Mouse (Mus musculus) urinary bladder, postnatal 4 days (tissue): ENCODE data around the gene Gm12216.
A peak's percentile ranks its signal among the peaks of the same experiment; 100 is the strongest.
"Not testable (repeated sequence)": the region's sequence is repeated elsewhere in the genome, so short reads cannot be mapped to it uniquely, and the experiment has no call there.

Experiments
- DNase-seq, 2 experiments: peaks; one replicate each; pipeline ENCODE4 v3.0.0; 2021 to 2022; ENCODE audit warnings: low spot score in 2 of 2

The Gm12216 gene

DNA sequence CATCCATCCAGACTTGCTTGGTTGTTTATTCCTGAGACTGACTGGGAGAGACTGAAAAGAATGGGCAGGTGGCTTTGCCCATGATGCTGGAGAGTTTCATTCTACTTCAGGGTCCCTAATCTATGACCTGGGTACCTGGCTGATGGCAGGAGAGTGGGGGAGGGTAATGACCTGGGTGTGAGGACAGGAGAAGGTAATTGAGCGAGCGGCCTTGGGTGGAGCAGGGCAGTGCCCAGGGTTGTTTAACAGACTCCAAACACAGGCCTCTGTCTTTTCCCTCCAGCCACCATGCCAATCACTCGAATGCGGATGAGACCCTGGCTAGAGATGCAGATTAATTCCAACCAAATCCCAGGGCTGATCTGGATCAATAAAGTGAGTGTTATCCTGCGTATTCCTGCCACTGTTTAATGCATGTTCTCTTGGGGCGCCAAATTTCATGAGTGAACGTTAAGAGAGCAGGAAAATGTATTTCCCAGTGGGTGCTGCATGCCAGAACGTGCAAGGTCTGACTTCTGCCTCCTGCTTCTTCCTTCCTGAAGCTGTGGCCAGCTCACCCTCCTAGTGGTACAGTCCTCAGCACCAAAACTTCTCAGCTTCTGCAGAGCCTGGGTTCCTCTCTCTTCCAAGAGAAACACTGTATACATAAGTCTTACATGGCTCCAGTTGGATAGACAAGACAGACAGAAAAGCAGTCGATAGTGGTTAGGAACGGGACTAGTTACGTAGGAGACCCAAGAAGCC, 87.9 kb downstream of the Gm12216 start:
- DNase-seq = no peak

DNA sequence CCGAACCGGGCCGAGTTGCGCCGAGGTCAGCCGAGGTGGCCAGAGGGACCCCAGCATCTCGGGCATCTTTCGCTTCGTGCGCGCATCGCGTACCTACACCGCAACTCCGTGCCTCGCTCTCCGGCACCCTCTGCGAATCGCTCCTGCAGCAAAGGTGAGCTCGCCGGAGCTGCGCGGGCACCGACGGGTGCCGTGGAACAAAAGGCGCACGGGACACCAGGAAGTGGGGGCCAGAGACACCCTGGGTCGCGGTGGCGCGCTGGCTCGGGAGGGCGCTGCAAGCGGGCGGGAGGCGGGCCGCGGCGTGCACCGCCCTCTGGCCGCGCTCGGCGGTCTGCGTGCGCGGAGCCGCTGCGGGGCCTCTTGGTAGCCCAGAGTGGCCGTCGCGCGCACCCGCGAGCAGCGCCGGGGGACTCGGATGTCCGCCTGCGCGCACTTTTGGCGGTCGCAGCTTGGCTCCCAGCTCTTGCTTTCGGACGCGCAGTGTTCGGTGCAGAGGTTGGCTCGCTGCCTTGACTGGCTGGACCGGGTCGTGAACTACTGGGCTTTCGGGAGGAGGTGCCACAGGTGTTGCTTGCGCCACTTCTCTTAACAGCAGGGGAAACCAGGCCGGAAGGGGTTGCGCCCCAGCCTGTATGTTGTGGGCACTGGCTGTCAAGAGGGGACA, 88.8 kb downstream of the Gm12216 start:
- DNase-seq = peak; percentile 78 to 80

DNA sequence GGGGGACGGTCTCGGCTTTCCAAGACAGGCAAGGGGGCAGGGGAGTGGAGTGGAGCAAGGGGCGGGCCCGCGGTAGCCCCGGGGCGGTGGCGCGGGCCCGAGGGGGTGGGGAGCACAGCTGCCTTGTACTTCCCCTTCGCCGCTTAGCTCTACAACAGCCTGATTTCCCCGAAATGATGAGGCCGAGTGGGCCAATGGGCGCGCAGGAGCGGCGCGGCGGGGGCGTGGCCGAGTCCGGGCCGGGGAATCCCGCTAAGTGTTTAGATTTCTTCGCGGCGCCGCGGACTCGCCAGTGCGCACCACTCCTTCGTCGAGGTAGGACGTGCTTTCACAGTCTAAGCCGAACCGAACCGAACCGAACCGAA, 89.3 kb downstream of the Gm12216 start, which contains the start of gene Irf1:
Gene Irf1 (plus strand): TSS at position 255 of the 365 bp plus-strand sequence.
- DNase-seq = peak; percentile 93 to 97

DNA sequence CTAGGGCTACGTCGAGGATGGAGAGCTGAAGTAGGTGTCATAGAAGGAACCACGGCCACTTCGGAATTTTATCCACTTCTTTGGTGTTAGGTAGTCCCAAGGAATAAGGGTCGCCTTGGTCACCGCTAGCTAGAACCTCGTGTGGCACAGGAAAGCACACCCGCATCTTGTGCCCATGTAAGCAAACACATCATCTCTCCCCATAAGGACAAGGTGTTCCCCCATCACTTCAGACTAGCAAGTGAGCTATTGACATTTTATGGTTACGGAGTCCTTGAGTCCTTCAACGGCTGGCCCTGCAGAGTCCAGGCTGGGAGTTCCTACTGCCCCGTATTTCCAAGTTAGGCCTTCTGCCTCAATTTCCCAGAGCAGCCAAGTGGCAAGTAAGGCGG, 89.9 kb downstream of the Gm12216 start:
- no peak for DNase-seq

DNA sequence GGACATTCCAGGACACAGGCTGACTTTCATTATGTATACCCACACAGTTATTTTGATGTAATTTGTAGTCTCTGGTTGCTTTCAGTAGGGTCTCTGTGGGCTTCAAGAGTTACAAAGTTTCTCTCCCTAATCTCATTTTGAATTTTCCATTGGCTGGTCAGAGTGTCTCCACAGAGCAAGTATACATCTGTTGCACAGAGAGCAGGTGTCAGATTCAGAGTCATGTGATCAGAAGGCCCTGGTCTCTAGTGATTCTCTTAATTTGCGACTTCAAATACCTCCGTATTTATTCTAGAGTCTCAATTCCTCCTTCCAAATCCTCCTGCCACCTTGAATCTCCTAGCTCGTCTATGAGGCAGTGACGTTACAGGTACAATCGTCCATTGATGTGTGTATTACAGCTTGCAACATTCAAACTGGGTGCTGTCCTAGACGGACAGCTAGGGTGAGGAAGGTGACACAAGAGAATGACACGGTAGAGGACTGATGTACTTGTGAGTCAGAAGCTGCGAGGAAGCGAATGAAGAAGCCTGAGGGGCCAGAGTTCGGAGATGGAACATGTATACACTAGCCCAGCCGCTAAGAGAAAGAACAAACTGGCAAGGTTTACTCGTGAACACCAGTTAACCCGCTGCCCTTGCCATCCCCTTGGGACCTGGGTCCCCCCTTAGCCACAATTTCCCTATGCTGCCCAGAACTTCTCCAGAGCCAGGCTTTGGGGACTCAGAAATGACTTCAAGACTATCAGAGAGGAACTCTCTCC, 90.5 kb downstream of the Gm12216 start:
- DNase-seq = no peak

DNA sequence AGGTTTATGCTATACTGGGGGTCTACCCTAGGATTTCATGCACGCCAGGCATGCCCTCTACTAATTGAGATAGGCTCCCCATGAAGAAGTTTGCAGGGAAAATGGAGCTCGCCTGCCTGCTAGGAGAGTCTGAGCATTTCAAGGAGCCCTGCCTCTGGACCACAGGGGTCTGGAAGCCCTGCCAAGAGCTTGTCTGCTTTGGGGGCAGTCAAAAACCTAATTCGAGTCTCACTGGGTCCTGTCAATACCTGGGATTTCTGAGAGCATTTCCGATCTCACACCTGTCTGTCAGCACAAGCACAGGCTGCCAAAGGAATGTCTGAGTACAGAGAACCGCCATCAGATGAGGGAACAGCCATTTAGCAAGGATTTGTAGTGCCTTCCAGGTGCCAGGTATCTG, 94.5 kb downstream of the Gm12216 start:
- DNase-seq = no peak

DNA sequence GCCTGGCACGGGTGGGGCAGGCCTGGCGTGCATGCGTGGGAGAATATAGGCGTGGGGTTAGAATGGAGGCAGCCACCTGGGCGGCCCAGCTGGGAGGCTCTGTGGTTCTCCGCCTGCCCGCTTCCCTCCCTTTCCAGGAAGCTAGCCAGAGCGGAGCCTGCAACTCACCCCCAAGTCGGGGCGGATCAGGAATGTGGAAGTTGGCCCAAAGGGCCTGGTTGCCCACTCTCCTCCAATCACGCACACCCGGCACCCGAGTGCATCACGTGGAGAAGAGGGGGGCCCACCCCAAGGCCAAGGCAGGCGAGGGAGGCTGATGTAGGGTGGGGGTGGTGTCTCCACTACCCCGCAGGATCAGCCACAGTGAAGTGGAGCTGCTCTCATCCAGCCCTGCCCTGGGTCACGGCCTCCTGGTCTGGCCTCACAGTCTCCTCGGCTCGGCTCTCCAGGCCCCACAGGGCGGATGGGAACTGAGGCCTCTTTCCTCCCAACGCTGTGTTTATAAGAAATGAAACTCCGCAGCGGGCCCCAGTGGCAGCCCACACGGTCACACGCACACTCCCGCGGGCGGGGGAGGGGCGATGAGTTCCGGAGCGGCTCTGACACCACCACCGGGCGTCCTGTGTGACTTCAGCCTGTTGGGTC, 95.4 kb downstream of the Gm12216 start:
- peak; percentile 88 to 91 for DNase-seq

DNA sequence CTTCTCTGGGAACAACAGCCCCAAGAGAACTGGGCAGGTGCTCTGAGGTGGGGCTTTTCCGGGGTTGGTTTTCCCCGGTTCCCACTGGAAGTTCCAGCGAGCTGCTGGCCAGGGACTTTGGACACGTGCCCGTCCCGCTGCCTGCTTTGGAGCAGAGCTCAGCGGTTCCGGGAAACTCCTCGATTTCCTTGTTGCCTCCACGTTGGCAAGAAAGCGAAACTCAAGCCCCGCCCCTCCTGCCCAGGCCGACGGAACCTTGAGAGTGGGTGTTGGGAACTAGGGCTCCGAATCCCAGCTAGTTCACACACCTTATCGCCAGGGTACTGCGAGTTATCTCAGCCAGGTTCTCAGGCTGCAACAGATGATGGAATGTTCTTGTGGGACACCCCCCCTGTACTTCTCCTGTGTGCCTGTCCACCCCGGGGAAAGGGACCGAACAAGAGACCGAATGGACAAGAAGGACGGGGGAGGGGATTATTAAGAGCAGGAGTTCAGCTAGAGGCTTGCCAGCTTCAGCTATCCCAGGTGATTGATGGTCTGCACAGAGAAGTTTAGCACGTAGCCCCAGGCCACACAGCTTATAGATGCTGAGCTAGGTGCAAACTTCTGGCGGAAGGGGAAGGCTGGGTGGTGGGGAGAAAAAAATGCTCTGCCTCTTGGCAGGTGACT, 96.1 kb downstream of the Gm12216 start:
- peak; percentile 80 to 88 for DNase-seq

DNA sequence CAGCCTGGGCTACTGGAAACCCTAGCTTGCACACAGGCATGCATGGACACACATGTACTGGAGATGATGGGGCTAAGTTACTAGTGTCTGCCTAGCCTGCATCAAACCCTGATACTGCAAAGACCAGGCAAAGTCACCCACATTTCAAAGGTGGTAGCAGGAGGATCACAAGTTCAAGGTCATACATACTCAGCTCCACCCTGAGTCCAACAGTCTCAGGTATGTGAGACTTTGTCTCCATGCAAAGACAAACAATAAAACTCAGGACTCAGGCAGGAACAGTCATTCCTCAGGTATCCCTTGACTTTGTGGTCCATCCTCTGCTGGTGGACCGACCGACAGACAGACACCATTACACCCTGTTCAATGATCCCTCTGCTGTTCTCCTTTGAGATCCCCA, 96.6 kb downstream of the Gm12216 start:
- DNase-seq = no peak

DNA sequence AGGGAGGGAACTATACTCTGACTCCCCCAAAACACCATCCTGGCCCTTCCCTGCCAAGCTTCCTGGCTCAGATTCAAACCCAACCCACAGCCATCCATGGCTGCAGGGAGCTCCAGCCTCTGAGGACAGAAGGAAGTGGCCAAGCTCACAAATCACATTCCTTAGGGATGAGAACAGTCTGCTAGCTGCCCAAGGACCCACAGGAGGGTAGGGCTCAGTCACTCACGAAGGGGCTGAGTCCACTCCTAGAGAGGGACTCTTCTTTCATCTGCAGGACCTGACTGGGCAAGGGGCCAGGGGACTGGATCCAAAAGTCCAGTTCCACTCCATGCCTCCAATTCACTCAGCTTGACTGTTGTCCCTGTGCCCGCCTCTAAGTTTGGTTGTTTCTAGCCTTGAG, 97.2 kb downstream of the Gm12216 start:
- DNase-seq = peak; percentile 72 to 81

DNA sequence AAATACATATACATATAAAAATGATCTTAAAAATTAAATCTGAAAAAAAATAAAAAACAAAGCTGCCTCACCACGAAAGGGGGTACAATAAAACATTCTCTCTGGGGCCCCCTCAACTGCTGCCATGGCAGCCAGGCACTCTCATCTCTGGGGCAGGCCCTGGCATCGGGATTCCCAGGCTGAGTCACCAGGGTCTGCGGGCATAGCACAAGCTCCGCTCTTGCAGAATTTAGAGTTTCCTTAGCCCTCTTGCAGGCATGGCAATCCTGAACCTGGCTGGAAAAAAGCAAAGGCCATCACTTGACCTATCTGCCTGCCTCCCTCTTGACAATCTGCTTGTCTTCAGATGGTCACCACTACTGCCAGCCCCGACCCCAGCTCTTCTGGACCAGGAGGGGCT, 97.8 kb downstream of the Gm12216 start:
- no peak for DNase-seq

DNA sequence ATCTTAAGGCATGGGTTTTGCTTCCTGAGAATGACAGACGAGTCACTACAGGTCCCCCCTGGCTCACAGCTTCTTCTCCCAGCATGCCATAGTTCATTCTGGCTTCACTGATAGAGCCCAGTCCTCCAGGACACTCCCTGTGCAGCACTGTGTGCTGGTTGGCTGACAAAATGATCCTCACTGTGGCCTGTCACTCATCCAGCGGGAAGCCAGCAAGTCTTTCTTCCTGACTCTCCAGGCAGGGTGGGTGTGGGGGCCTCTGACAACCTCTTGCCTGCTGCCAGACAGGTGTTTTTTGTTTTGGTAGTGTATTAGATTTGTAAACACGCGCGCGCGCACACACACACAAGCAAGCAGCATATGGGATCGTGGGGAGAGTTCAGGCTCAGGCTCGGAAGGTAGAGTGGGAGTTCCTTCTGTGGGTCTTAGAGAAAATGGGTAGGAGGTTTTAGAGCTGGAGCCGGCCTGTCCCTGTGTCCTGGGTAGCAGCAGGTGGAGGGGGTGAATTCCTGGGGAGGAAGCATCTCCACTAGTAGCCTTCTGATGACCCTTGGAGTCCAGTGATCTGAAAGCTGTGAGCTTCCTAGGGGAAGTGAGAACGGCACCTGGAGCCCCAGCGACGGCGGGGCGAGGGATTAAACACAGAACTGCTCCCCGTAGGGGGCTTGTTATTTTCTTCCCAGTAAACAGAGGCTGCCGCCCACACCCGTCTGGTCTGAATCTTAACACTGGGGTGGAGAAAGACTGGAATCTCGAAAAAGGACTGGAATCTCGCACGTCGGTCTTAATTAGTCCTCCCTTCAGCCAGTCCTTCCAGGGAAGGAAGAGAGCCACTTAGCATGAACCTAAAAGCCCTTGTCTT, 99.3 kb downstream of the Gm12216 start:
- peak in 1 of 2 experiments; percentile 56 for DNase-seq

DNA sequence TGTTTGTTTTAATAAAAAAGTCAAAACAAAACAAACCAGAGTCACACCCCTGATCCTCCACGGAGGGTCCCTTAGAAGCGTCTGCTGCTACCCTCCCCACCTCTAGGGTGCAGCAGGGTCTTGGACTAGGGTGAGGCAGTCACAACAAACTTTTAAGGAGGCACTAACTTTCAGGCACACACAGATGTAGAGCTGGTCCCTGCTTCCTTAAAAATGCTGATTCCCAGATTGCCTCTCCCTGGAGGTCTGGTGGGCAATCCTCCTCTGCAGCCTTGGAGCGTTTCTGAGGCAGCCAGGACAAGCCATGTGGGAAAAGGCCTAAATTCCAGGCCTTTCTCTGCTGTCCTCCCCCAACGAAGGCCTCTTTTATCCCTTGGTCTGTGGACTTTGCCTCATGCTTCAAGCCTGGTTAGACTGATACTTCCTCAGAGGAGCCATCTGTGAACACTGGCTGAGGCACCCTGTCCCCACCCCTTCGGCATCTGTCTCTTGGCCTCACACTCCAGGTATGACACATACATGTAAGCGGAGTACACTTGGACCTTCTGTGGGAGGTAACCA, 100.2 kb downstream of the Gm12216 start:
- DNase-seq = peak in 1 of 2 experiments; percentile 57

DNA sequence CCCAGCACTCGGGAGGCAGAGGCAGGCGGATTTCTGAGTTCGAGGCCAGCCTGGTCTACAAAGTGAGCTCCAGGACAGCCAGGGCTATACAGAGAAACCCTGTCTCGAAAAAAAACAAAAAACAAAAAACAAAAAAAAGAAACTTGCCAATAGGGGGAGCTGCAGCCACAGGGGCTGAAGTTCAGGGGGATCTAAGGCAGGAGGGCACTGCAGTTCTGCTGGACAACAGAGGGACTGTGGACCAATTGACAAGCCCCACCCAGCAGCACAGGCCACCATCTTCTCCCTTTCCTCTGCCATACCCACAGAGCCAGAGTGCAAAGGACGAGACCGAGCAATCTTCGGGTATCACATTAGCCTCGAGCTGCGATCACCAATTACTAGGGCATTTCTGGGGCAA, 101.0 kb downstream of the Gm12216 start:
- not testable (repeated sequence) for DNase-seq

DNA sequence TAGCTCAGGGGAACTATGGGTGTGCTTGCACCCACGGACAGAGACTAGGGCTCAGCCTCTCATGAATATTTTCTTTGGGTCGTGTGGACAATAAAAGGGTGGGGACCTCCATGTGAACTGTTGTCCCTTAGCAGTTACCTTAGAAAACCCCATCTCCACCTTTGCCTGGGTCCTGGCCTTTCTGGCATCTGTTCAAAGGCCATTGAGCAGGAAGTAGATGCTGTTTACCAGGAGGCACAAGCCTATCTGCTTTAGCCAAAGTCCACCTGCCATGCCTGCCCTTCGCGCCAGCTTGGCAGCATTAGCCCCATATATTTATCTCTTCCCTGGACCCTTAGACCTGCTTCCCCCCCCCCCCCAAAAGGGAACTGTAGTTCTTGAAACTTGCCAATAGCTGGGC, 101.4 kb downstream of the Gm12216 start:
- no peak for DNase-seq

DNA sequence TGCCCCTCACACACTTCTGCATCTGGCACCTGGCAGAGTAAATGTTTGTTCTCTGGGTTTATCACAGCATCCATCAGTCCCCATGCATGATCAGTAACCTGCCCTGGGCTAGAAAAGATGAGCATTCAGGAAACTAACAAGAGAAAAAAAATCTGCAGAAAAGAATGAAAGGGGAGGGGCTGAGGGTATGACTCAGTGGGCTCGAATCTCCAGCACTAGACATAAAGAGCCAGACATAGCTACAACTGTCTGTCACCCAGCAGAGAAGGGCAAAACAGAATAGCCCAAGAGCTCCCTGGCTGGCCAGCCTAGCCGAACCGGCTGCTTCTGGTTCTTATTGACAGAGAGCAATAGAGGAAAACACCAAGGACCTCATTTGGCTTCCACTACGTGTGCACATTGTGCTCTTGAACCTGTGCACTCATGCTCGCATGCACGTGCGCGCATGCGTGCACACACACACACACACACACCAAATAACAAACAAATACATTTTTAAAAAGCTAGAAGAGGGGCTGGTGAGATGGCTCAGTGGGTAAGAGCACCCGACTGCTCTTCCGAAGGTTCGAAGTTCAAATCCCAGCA, 104.0 kb downstream of the Gm12216 start:
- DNase-seq = no peak

DNA sequence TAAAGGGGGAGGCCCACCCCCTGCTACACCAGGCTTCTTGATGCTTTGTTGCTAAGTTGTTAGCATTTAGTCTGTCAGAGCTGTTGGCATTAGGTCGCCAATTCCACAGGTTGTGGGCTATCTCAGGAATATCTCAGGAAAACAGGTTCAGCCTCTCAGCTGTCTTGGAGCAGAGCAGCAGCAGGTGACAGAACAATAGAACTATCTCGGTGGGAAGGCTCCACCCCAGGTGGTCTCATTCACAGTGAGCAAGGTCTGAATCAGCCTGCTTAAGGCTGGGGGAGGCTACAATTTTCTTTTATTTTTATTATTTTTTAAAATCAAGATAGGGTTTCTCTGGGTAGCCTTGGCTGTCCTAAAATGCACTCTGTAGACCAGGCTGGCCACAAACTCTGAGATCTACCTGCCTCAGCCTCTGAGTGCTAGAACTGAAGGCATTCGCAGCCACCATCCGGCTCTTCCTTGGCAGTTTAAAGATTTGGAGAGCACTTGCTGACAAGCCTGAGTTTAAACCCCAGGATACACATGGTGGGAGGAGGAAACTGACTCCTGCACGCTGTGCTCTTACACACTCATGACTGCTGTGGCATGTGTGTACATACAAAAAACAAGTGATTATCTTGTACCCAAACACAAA, 109.2 kb downstream of the Gm12216 start:
- no peak for DNase-seq

DNA sequence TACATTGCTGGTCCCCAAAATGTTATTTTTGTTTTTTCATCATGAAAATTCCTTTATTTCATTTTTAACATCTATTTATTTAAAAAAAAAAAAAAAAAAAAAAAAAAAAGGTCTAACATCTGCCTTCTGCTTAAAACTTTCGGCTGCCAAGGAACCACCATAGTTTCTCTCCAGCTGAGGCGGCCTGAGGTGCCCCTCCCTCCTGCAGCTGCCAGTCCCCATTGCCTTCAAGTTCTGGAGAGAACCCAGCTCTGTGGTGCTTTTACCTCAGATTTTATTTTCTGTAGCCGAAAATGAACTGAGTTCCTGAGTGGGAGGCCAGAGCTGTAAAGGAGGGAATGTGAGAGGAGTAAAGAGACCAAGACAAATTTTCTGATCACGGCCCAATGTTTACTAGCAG, 109.8 kb downstream of the Gm12216 start:
- DNase-seq = no peak

DNA sequence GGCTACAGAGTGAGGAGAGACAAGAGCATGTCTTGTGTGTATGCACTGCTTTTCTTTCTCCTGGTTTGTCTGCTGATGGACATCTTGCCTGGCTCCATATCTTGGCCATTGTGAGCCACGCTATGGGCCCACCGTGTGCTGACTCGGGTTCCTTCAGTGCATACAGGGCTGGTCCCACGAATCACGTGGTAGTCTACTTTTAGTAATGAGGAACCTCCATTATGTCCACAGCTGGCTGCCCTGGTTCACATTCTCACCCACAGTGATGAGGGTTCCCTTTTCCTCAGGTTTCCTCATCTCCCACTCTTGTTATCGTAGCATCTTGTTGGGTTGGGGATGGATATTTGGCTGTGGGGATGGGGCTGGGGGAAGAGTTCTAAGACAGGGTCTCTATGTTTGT, 110.4 kb downstream of the Gm12216 start:
- DNase-seq = no peak
